ENCODE assay signal across 8 mouse cellular contexts in the genomic region with DNA sequence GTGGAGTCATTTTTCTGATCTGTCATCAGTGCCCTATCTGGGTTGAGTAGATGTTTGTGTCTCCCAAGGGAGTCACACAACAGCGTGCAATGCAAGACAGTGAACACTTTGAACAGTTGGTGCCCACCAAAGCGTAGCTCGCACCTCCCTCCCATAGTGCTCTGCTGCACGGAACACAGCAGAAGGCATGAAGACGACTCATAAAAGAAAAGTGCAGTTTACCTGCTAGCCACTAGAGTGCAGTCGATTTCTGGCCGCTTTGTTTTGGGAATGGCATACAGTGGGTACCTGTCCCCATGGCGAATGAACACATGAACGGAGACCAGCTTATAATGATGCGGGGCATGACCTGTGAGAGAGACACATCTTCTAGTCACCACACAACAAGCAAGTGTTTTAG. TPM values are rescaled to one million over a fixed set of nuclear protein-coding genes. Genes with fewer than 3 reads are reported as not detected.
A peak's percentile ranks its signal among the peaks of the same experiment; 100 is the strongest.
DNase-seq lines count a peak whose midpoint lies in the region; ATAC-seq lines count a peak whose summit lies in the region.

No protein-coding gene starts in this region.

- peak; percentile 60 for ATAC-seq in forebrain, embryonic 16.5 days
- ATAC-seq in kidney, embryonic 16.5 days (ENCODE audit: low FRiP score, low TSS enrichment), result 0 out of 2 replicates have a peak, but pooled peaks have one; percentile 52
- peak; percentile 41 for ATAC-seq in midbrain, embryonic 13.5 days

- no peak overlapping the region for H3K4me3 ChIP-seq in forebrain, embryonic 16.5 days (replicated peaks; ENCODE audit: low read length)
- no peak overlapping the region for H3K4me3 ChIP-seq in kidney, embryonic 16.5 days (ENCODE audit: low read length)
- no peak overlapping the region for H3K4me3 ChIP-seq in midbrain, embryonic 13.5 days (replicated peaks)

- peaks cover 21% of the 10 kb centered on the region for H3K4me1 ChIP-seq in forebrain, embryonic 16.5 days (replicated peaks; ENCODE audit: control insufficient read depth, insufficient read depth, low read length)
- 0 out of 2 replicates have a peak, but pooled peaks cover 5% of the 10 kb centered on the region for H3K4me1 ChIP-seq in kidney, embryonic 16.5 days (ENCODE audit: insufficient read depth, low read length)
- H3K4me1 ChIP-seq in midbrain, embryonic 13.5 days (replicated peaks), result peaks cover 36% of the 10 kb centered on the region

- no peaks in the 10 kb centered on the region for H3K36me3 ChIP-seq in forebrain, embryonic 16.5 days (ENCODE audit: control insufficient read depth, insufficient read depth)
- no peaks in the 10 kb centered on the region for H3K36me3 ChIP-seq in kidney, embryonic 16.5 days (ENCODE audit: insufficient read depth, low read length)
- H3K36me3 ChIP-seq in midbrain, embryonic 13.5 days, result 0 out of 2 replicates have a peak, but pooled peaks cover 7% of the 10 kb centered on the region

- no peak overlapping the region for H3K9ac ChIP-seq in forebrain, embryonic 16.5 days (replicated peaks; ENCODE audit: low read depth, low read length)
- H3K9ac ChIP-seq in kidney, embryonic 16.5 days (replicated peaks; ENCODE audit: low read length), result no peak overlapping the region
- H3K9ac ChIP-seq in midbrain, embryonic 13.5 days (replicated peaks), result no peak overlapping the region

- no peaks in the 10 kb centered on the region for H3K9me3 ChIP-seq in forebrain, embryonic 16.5 days (ENCODE audit: control insufficient read depth, low read length)
- H3K9me3 ChIP-seq in kidney, embryonic 16.5 days (ENCODE audit: low read length), result 0 out of 2 replicates have a peak, but pooled peaks cover 3% of the 10 kb centered on the region
- H3K9me3 ChIP-seq in midbrain, embryonic 13.5 days, result peaks cover 11% of the 10 kb centered on the region

- H3K27me3 ChIP-seq in forebrain, embryonic 16.5 days (replicated peaks; ENCODE audit: control insufficient read depth, insufficient read depth, low read length), result no peaks in the 10 kb centered on the region
- no peaks in the 10 kb centered on the region for H3K27me3 ChIP-seq in kidney, embryonic 16.5 days (ENCODE audit: insufficient read depth, low read length)
- no peaks in the 10 kb centered on the region for H3K27me3 ChIP-seq in midbrain, embryonic 13.5 days

- peak; percentile 45 for DNase-seq in adrenal gland, adult 2 months
- DNase-seq in adrenal gland, adult 8-10 months, result no peak
- peak; percentile 28 for DNase-seq in 3134 (ENCODE audit: extremely low read depth, insufficient read length, low spot score)
- DNase-seq in cerebellum, adult 18-20 months, result peak; percentile 57 to 59
- DNase-seq in testis, postnatal 10 days (ENCODE audit: low spot score), result no peak

- 36% methylated on average over 10 of the region's 10 CpGs for WGBS in forebrain, embryonic 16.5 days
- WGBS in kidney, embryonic 16.5 days, result 31% methylated on average over 10 of the region's 10 CpGs
- WGBS in midbrain, embryonic 13.5 days, result 40% methylated on average over 10 of the region's 10 CpGs

- no peak overlapping the region for H3K27ac ChIP-seq in forebrain, embryonic 16.5 days (ENCODE audit: low read length)
- no peak overlapping the region for H3K27ac ChIP-seq in kidney, embryonic 16.5 days (ENCODE audit: low read length)
- H3K27ac ChIP-seq in midbrain, embryonic 13.5 days, result peak overlapping the region; percentile 88

- no peak overlapping the region for H3K4me2 ChIP-seq in forebrain, embryonic 16.5 days (ENCODE audit: low read length)
- no peak overlapping the region for H3K4me2 ChIP-seq in kidney, embryonic 16.5 days (replicated peaks; ENCODE audit: low read depth, low read length)
- H3K4me2 ChIP-seq in midbrain, embryonic 13.5 days (replicated peaks), result no peak overlapping the region

RNA-seq across cellular contexts. Expression of gene Pxylp1, which starts 53.6 kb away (rescaled TPM):
- 10 to 100 TPM in 1 of 2 experiments, 1 to 10 TPM in 1; 5.6 to 13.0 TPM for total RNA-seq in adrenal gland, adult 2 months (2021)
- polyA plus RNA-seq in adrenal gland, adult 2 months (2012; rRNA removed), result 2.7 and 2.9 TPM in 2 replicates
- total RNA-seq in adrenal gland, adult 8-10 months (2022), result 10 to 100 TPM in 2 of 4 experiments, 1 to 10 TPM in 2; 7.7 to 16.5 (median 12.9) TPM
- polyA plus RNA-seq in forebrain, embryonic 16.5 days (2015; fragmentation: Nextera tagmentation; extraction: Ambion mirVana), result 32.5 and 33.3 TPM in 2 replicates
- polyA plus RNA-seq in kidney, embryonic 16.5 days (2015; fragmentation: Nextera tagmentation; extraction: Ambion mirVana), result 22.2 and 24.4 TPM in 2 replicates
- polyA plus RNA-seq in midbrain, embryonic 13.5 days (2015; fragmentation: Nextera tagmentation; extraction: Ambion mirVana), result 63.6 and 70.7 TPM in 2 replicates

Comparison
In these comparisons a context has a peak if more than half of its experiments do, and no peak if none do; other contexts are left out.
1. DNase-seq: peak in adrenal gland, adult 2 months (single experiment), 3134 (single experiment) and cerebellum, adult 18-20 months (2 of 2); none in adrenal gland, adult 8-10 months (single experiment) and testis, postnatal 10 days (single experiment).
2. Peak in every context shown above with its lines, with median percentiles within 50 percentile points of each other: ATAC-seq.